Mouse (Mus musculus) stomach, postnatal 0 days (tissue): ENCODE measurements at regions not wholly inside any gene's neighbourhood (a gene's known extent, or its start where the extent isn't known, plus 50 kb on each side); places are given as distances from the start of the nearest gene placed in this dataset.

Experiments
- CTCF ChIP-seq: IDR thresholded peaks from 2 replicates; pipeline ENCODE4 v1.5.1; 2016; ENCODE audit warnings: antibody characterized with exemption, low read depth, mild to moderate bottlenecking, moderate library complexity
- EP300 ChIP-seq: optimal IDR thresholded peaks from 2 replicates; pipeline ENCODE3; 2016; ENCODE audit warnings: antibody characterized with exemption

- no peak for TF ChIP-seq CTCF
- no peak for TF ChIP-seq EP300
These were observed 59.0 kb upstream of the Nectin3 start for GRCm38 (mm10) chr16:46557281-46557680.
